Mouse (Mus musculus): ENCODE results near the gene Scaper. TPM values are rescaled to one million over a fixed set of nuclear protein-coding genes. Genes with fewer than 3 reads are reported as not detected.

The Scaper gene
- polyA plus RNA-seq, 1 experiment from 2014 or later = 8.1 TPM

DNA sequence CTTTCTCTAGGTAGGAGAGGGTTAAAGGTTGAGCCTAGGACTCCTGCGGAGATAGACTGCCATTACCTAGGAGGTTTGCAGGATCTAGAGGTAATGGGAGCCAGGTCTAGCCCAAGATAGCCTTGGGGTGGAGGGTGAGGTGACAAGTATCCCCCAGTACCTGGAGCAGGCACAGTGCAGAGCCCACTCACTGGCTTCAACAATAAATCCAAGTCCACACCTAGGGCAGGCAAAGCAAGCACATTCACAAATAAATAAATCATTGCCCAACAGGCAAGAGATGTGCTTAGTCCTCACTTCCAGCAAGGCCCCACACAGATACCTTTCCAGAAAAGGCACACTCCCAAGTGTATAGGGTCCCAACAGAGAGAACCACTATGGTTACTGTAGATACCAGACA is 398.9 kb downstream of the Scaper start:
- H3K9me3 ChIP-seq (replicated peaks; ENCODE audit: control insufficient read depth, low read length) = no peaks in the 10 kb centered on the region
- ATAC-seq (replicated peaks; ENCODE audit: extremely low read depth, insufficient read depth, low FRiP score) = no peak
- no peak overlapping the region for H3K4me2 ChIP-seq (ENCODE audit: low read depth, low read length)
- H3K27me3 ChIP-seq (ENCODE audit: control insufficient read depth, insufficient read depth, low read length) = peaks cover 61% of the 10 kb centered on the region
- no peak overlapping the region for H3K9ac ChIP-seq (ENCODE audit: low read length)
- 10% methylated on average over 1 of the region's 1 CpGs for WGBS
- no peak overlapping the region for H3K27ac ChIP-seq (ENCODE audit: low read length)
- peaks cover 13% of the 10 kb centered on the region for H3K4me1 ChIP-seq (ENCODE audit: control insufficient read depth, insufficient read depth, low read length)
- H3K36me3 ChIP-seq (ENCODE audit: control insufficient read depth, insufficient read depth) = no peaks in the 10 kb centered on the region
- H3K4me3 ChIP-seq (ENCODE audit: low read length) = no peak overlapping the region

DNA sequence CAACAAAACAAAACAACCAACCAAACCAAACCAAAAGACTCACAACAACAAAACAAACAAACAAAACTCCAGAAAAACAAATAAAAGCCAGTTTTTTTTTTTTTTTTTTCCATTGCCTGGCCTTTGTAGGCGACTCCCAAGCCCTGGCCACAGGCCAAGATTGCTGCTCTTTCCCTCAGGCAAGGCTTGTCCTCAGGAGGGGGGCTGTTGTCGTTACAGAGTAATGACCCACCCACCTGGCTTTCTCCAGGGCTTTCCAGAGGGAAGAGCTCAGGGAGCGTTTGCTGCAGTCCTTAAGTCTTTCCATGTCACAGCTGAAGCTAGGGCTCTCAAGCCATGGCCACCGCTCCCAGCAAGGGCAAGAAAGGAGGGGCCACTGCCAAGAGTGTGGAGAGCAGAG is 399.5 kb downstream of the Scaper start, which contains the start of gene Isl2:
Gene Isl2 (plus strand): TSS at position 296 of the 400 bp plus-strand sequence.
- Histone ChIP-seq H3K4me1 (ENCODE audit: control insufficient read depth, insufficient read depth, low read length) (peaks cover 12% of the 10 kb centered on the region), H3K36me3 (ENCODE audit: control insufficient read depth, insufficient read depth) (no peaks in the 10 kb centered on the region), H3K4me2 (ENCODE audit: low read depth, low read length) (peak within 1 kb of the TSS; percentile 5; the same call in 1 of the 2 replicates), H3K9me3 (replicated peaks; ENCODE audit: control insufficient read depth, low read length) (no peaks in the 10 kb centered on the region), H3K27me3 (ENCODE audit: control insufficient read depth, insufficient read depth, low read length) (peaks cover 57% of the 10 kb centered on the region), H3K9ac (ENCODE audit: low read length) (no peak within 1 kb of the TSS), H3K4me3 (ENCODE audit: low read length) (no peak within 1 kb of the TSS), H3K27ac (ENCODE audit: low read length) (no peak within 1 kb of the TSS)
- ATAC-seq (replicated peaks; ENCODE audit: extremely low read depth, insufficient read depth, low FRiP score) = no peak
- WGBS = 9% methylated on average over 4 of the region's 4 CpGs

DNA sequence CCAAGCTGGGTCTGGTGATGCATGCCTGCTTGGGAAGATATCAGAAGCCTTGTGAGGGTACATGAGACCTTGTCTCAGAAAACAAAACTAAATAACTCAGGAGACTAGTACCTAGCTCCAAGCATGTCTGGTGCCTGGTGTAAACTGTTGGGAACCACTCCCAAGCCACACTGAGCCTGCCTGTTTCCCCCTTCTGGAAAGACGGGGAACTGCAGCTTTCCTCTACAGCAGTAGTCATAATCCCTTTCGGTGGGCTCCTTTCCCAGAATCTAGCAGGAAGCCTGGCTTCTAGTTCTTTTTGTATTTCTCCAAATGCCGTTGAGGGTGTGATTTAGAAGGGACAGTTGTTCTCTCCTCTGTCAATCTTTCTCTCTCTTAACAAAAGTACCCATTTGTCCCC is 402.0 kb downstream of the Scaper start:
- no peak overlapping the region for H3K4me3 ChIP-seq (ENCODE audit: low read length)
- no peak overlapping the region for H3K27ac ChIP-seq (ENCODE audit: low read length)
- no peak overlapping the region for H3K9ac ChIP-seq (ENCODE audit: low read length)
- peaks cover 42% of the 10 kb centered on the region for H3K27me3 ChIP-seq (ENCODE audit: control insufficient read depth, insufficient read depth, low read length)
- no peak for ATAC-seq (replicated peaks; ENCODE audit: extremely low read depth, insufficient read depth, low FRiP score)
- 15% methylated on average over 3 of the region's 3 CpGs for WGBS
- no peaks in the 10 kb centered on the region for H3K9me3 ChIP-seq (replicated peaks; ENCODE audit: control insufficient read depth, low read length)
- no peak overlapping the region for H3K4me2 ChIP-seq (ENCODE audit: low read depth, low read length)
- no peaks in the 10 kb centered on the region for H3K36me3 ChIP-seq (ENCODE audit: control insufficient read depth, insufficient read depth)
- 0 out of 2 replicates have a peak, but pooled peaks cover 2% of the 10 kb centered on the region for H3K4me1 ChIP-seq (ENCODE audit: control insufficient read depth, insufficient read depth, low read length)

DNA sequence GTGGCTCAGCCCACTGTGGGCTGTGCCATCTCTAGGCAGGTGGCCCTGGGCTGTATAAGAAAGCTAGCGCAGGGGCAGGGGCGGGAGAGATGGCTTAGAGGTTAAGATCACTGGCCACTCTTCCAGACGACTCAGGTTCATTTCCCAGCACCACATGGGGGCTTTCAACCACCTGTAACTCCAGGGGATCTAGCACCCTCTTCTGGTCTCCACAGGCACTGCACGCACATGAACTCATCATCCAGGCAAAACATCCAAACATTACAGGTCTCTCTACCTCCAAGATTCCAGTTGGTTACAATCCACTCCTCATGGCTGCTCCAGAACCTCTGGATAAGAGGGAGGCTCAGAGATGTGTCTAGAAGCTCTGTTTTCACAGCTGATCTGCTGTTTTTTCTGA is 412.2 kb downstream of the Scaper start:
- Histone ChIP-seq H3K27me3 (ENCODE audit: control insufficient read depth, insufficient read depth, low read length) (no peaks in the 10 kb centered on the region; the same call in 1 of the 2 replicates), H3K9ac (ENCODE audit: low read length) (no peak overlapping the region), H3K9me3 (replicated peaks; ENCODE audit: control insufficient read depth, low read length) (peaks cover 3% of the 10 kb centered on the region; the same call in 1 of the 2 replicates), H3K4me1 (ENCODE audit: control insufficient read depth, insufficient read depth, low read length) (no peaks in the 10 kb centered on the region), H3K27ac (ENCODE audit: low read length) (no peak overlapping the region), H3K4me3 (ENCODE audit: low read length) (no peak overlapping the region), H3K36me3 (ENCODE audit: control insufficient read depth, insufficient read depth) (no peaks in the 10 kb centered on the region), H3K4me2 (ENCODE audit: low read depth, low read length) (no peak overlapping the region)
- ATAC-seq (replicated peaks; ENCODE audit: extremely low read depth, insufficient read depth, low FRiP score) = no peak
- WGBS = 42% methylated on average over 4 of the region's 4 CpGs

DNA sequence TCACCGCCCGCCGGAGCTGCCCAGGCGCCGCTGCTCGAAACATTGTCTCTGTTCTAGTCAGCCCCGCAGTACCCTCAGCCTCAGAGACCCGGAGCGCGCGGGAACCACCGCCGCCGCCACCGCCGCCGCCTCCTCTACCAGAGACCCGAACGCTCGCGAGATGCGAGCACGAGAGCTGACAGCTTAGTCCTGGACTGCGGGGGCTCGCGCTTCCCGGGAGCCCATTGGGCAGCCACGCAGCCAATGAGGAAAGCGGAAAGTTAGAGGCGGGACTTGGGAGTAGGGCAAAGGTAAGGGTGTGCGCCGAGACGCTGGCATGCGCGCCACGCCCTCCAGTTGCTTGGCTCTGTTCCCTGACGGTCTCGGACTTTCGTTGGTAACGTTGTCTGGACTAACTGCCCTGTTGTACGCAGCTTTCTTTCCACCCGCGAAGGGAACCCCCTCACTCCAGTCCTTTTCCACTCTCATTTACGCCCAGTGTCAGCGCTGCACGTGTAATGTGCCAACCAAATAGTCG is 425.8 kb downstream of the Scaper start, which contains the start of gene Etfa:
Gene Etfa (minus strand): TSS at position 217 of the 517 bp plus-strand sequence.
- peak within 1 kb of the TSS; percentile 78 for H3K4me2 ChIP-seq (ENCODE audit: low read depth, low read length)
- H3K9me3 ChIP-seq (replicated peaks; ENCODE audit: control insufficient read depth, low read length) = no peaks in the 10 kb centered on the region
- H3K27ac ChIP-seq (ENCODE audit: low read length) = peak within 1 kb of the TSS; percentile 98
- WGBS = under 1% methylated on average over 47 of the region's 47 CpGs
- peaks cover 17% of the 10 kb centered on the region for H3K4me1 ChIP-seq (ENCODE audit: control insufficient read depth, insufficient read depth, low read length)
- peak within 1 kb of the TSS; percentile 99 for H3K4me3 ChIP-seq (ENCODE audit: low read length)
- H3K9ac ChIP-seq (ENCODE audit: low read length) = peak within 1 kb of the TSS; percentile 99
- no peaks in the 10 kb centered on the region for H3K36me3 ChIP-seq (ENCODE audit: control insufficient read depth, insufficient read depth)
- H3K27me3 ChIP-seq (ENCODE audit: control insufficient read depth, insufficient read depth, low read length) = peaks cover 6% of the 10 kb centered on the region
- peak; percentile 99 for ATAC-seq (replicated peaks; ENCODE audit: extremely low read depth, insufficient read depth, low FRiP score)

DNA sequence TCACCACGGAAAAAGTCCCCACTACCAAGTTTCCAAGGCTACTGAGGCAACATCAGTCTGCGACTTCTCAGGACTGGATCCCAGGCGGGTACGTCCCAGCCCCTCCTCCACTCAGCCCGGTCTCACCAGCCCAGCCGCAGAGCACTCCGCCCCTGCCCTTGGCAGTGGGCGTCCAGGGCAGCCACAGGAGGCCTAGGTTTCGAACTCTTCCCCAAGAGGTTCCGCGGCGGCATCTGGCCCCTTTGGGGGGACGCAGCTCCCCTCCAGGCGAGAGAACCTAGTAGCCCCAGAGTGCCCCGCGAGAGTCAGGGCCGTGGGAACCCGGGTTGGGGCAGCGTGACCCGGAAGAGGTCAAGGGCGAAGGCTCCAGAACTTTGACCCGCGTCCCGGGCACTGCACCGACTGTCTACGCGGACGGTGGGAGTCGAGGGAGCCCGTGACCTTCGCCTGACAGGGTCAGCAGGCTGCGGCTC is 426.4 kb downstream of the Scaper start:
- H3K27ac ChIP-seq (ENCODE audit: low read length) = peak overlapping the region; percentile 98
- peaks cover 6% of the 10 kb centered on the region for H3K27me3 ChIP-seq (ENCODE audit: control insufficient read depth, insufficient read depth, low read length)
- H3K36me3 ChIP-seq (ENCODE audit: control insufficient read depth, insufficient read depth) = no peaks in the 10 kb centered on the region
- WGBS = 0% methylated on average over 27 of the region's 32 CpGs
- peak overlapping the region; percentile 71 for H3K4me2 ChIP-seq (ENCODE audit: low read depth, low read length)
- H3K4me3 ChIP-seq (ENCODE audit: low read length) = peak overlapping the region; percentile 99
- H3K4me1 ChIP-seq (ENCODE audit: control insufficient read depth, insufficient read depth, low read length) = peaks cover 17% of the 10 kb centered on the region
- peak; percentile 78 for ATAC-seq (replicated peaks; ENCODE audit: extremely low read depth, insufficient read depth, low FRiP score)
- H3K9ac ChIP-seq (ENCODE audit: low read length) = peak overlapping the region; percentile 99
- no peaks in the 10 kb centered on the region for H3K9me3 ChIP-seq (replicated peaks; ENCODE audit: control insufficient read depth, low read length)

DNA sequence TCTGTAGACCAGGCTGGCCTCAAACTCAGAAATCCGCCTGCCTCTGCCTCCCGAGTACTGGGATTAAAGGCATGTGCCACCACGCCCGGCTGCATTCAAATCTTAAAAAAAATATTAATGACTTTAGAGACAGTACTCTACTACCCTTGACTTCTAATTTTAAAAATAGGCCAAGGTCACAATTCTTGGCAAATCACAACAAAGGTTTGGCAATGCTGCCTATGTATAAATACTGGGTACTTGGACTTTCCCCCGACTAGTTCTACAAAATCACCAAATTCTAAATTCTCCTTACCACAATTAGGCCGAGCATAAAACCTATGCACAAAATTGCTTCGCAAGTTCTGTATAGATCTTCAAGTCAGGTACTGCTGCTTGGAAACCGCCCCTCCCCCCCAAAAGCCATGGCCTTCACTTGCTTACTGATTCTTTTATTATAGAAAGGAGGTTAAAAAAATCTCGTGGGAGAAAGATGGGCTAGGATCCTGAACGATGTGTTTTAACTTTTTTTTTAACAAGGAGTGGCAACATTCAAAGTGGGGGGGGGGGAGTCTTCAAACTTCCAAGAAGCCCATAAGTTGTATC is 427.2 kb downstream of the Scaper start:
- H3K4me3 ChIP-seq (ENCODE audit: low read length) = peak overlapping the region; percentile 99
- H3K36me3 ChIP-seq (ENCODE audit: control insufficient read depth, insufficient read depth) = no peaks in the 10 kb centered on the region
- H3K4me2 ChIP-seq (ENCODE audit: low read depth, low read length) = peak overlapping the region; percentile 71
- WGBS = 79% methylated on average over 10 of the region's 10 CpGs
- peaks cover 19% of the 10 kb centered on the region for H3K4me1 ChIP-seq (ENCODE audit: control insufficient read depth, insufficient read depth, low read length)
- H3K9ac ChIP-seq (ENCODE audit: low read length) = peak overlapping the region; percentile 99
- H3K9me3 ChIP-seq (replicated peaks; ENCODE audit: control insufficient read depth, low read length) = no peaks in the 10 kb centered on the region
- H3K27ac ChIP-seq (ENCODE audit: low read length) = peak overlapping the region; percentile 98; the same call in 1 of the 2 replicates
- peaks cover 6% of the 10 kb centered on the region for H3K27me3 ChIP-seq (ENCODE audit: control insufficient read depth, insufficient read depth, low read length)
- no peak for ATAC-seq (replicated peaks; ENCODE audit: extremely low read depth, insufficient read depth, low FRiP score)

DNA sequence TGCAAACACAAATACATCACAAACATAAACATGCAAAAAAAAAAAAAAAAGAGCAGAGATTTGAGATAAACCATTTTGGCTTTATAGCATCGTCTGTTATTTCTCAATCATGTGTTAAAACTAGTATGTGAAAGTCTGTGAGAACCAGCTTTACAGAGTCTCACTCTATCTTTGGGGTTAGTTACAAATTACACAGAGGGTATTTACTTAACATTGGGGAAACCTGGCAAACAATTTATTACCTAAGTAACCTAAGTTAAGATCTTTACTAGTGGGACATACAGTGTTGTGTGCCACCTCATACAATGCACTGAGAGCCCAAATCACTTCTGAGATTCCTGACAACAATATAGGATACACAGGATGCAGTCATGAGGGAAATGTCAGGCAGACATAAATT is 428.2 kb downstream of the Scaper start:
- 0 out of 2 replicates have a peak overlapping the region, but pooled peaks have one; percentile 18 for H3K4me2 ChIP-seq (ENCODE audit: low read depth, low read length)
- H3K9me3 ChIP-seq (replicated peaks; ENCODE audit: control insufficient read depth, low read length) = no peaks in the 10 kb centered on the region
- 61% methylated on average over 1 of the region's 1 CpGs for WGBS
- H3K4me1 ChIP-seq (ENCODE audit: control insufficient read depth, insufficient read depth, low read length) = peaks cover 24% of the 10 kb centered on the region
- no peak for ATAC-seq (replicated peaks; ENCODE audit: extremely low read depth, insufficient read depth, low FRiP score)
- peaks cover 6% of the 10 kb centered on the region for H3K27me3 ChIP-seq (ENCODE audit: control insufficient read depth, insufficient read depth, low read length)
- no peaks in the 10 kb centered on the region for H3K36me3 ChIP-seq (ENCODE audit: control insufficient read depth, insufficient read depth)
- H3K4me3 ChIP-seq (ENCODE audit: low read length) = no peak overlapping the region
- H3K27ac ChIP-seq (ENCODE audit: low read length) = no peak overlapping the region
- no peak overlapping the region for H3K9ac ChIP-seq (ENCODE audit: low read length)

DNA sequence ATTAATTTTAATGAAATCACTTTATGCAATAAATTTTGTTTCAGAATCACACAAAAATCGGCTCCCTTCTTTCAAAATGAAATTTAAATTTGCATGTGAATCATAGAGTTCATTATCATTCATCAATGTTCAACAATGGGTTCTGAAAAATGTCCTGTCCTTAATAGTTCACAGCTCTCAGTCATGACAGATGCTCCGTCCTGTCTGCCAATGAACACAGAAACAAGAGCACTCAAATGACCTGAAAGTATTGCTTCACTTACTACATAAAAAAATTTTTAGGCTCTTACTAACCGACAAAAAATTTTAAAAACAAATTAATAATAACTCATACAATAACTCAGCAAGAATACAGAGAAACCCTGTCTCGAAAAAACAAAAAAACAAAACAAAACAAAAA is 429.2 kb downstream of the Scaper start:
- 69% methylated on average over 4 of the region's 4 CpGs for WGBS
- Histone ChIP-seq H3K36me3 (ENCODE audit: control insufficient read depth, insufficient read depth) (no peaks in the 10 kb centered on the region), H3K9me3 (replicated peaks; ENCODE audit: control insufficient read depth, low read length) (no peaks in the 10 kb centered on the region), H3K4me1 (ENCODE audit: control insufficient read depth, insufficient read depth, low read length) (peaks cover 24% of the 10 kb centered on the region), H3K4me3 (ENCODE audit: low read length) (no peak overlapping the region), H3K9ac (ENCODE audit: low read length) (no peak overlapping the region), H3K27ac (ENCODE audit: low read length) (no peak overlapping the region), H3K4me2 (ENCODE audit: low read depth, low read length) (no peak overlapping the region), H3K27me3 (ENCODE audit: control insufficient read depth, insufficient read depth, low read length) (peaks cover 3% of the 10 kb centered on the region; the same call in 1 of the 2 replicates)
- ATAC-seq (replicated peaks; ENCODE audit: extremely low read depth, insufficient read depth, low FRiP score) = no peak

Data from heart, embryonic 16.5 days (tissue).